Mouse (Mus musculus): ENCODE measurements around the gene Tbc1d8. TPM values are rescaled to one million over a fixed set of nuclear protein-coding genes. Genes with fewer than 3 reads are reported as not detected.

The Tbc1d8 gene
- polyA plus RNA-seq, 2 experiments: 11.5 to 14.3 TPM

DNA sequence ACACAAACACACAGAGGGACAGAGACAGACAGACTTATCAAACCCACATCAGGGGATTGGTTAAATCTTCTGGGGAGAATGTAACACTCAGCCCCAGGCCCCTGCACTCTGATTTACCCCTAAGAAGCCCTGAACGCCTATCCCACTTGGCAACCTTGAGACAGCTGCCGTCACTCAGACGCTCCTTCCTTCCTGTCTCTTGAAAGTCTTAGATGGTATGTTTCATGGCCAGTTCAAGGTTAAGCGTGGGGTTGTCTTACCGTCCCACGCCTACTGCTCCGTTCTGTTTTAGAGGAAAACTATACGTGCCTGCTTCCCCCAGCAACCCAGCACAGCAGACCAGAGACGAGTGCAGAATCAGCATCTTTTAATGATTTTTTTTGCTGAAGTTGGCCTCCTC, 27.0 kb upstream of the Tbc1d8 start:
- DNase-seq (ENCODE audit: low spot score) (no peak), ATAC-seq (ENCODE audit: low FRiP score, low read depth) (no peak)
- 65% methylated on average over 9 of the region's 9 CpGs for WGBS
- TF ChIP-seq POLR2A (IDR thresholded peaks at IDR 0.05; ENCODE audit: borderline replicate concordance, extremely low read depth, insufficient read depth, insufficient read length): no peak
- H3K9ac ChIP-seq (ENCODE audit: low read depth, low read length, severe bottlenecking): no peak overlapping the region; the same call in 1 of the 2 replicates
- no peaks in the 10 kb centered on the region for H3K27me3 ChIP-seq (ENCODE audit: control insufficient read depth, insufficient read depth, low read length)
- no peak overlapping the region for H3K4me2 ChIP-seq (replicated peaks; ENCODE audit: low read depth, low read length, severe bottlenecking)
- H3K9me3 ChIP-seq (ENCODE audit: control insufficient read depth, low read length): no peaks in the 10 kb centered on the region
- H3K36me3 ChIP-seq (ENCODE audit: control insufficient read depth, insufficient read depth, low read length): no peaks in the 10 kb centered on the region
- no peak overlapping the region for H3K27ac ChIP-seq (replicated peaks; ENCODE audit: low read depth, low read length)
- no peaks in the 10 kb centered on the region for H3K4me1 ChIP-seq (ENCODE audit: control insufficient read depth, insufficient read depth, low read length)
- H3K4me3 ChIP-seq (replicated peaks; ENCODE audit: low read length): no peak overlapping the region

GRCm38 (mm10) chr1:39504261-39504660, 25.7 kb upstream of the Tbc1d8 start:
- H3K36me3 ChIP-seq (ENCODE audit: control insufficient read depth, insufficient read depth, low read length): no peaks in the 10 kb centered on the region
- DNase-seq (ENCODE audit: low spot score) (no peak), ATAC-seq (ENCODE audit: low FRiP score, low read depth) (no peak)
- H3K27me3 ChIP-seq (ENCODE audit: control insufficient read depth, insufficient read depth, low read length): no peaks in the 10 kb centered on the region
- H3K4me1 ChIP-seq (ENCODE audit: control insufficient read depth, insufficient read depth, low read length): no peaks in the 10 kb centered on the region
- WGBS: 9% methylated on average over 1 of the region's 1 CpGs
- no peak for TF ChIP-seq POLR2A (IDR thresholded peaks at IDR 0.05; ENCODE audit: borderline replicate concordance, extremely low read depth, insufficient read depth, insufficient read length)
- H3K9me3 ChIP-seq (ENCODE audit: control insufficient read depth, low read length): no peaks in the 10 kb centered on the region
- H3K4me3 ChIP-seq (replicated peaks; ENCODE audit: low read length): no peak overlapping the region
- no peak overlapping the region for H3K4me2 ChIP-seq (replicated peaks; ENCODE audit: low read depth, low read length, severe bottlenecking)
- no peak overlapping the region for H3K9ac ChIP-seq (ENCODE audit: low read depth, low read length, severe bottlenecking)
- no peak overlapping the region for H3K27ac ChIP-seq (replicated peaks; ENCODE audit: low read depth, low read length)

GRCm38 (mm10) chr1:39502817-39503633, 24.5 kb upstream of the Tbc1d8 start:
- Histone ChIP-seq H3K4me3 (replicated peaks; ENCODE audit: low read length) (no peak overlapping the region), H3K27me3 (ENCODE audit: control insufficient read depth, insufficient read depth, low read length) (no peaks in the 10 kb centered on the region), H3K4me2 (replicated peaks; ENCODE audit: low read depth, low read length, severe bottlenecking) (no peak overlapping the region), H3K9me3 (ENCODE audit: control insufficient read depth, low read length) (no peaks in the 10 kb centered on the region), H3K36me3 (ENCODE audit: control insufficient read depth, insufficient read depth, low read length) (no peaks in the 10 kb centered on the region), H3K4me1 (ENCODE audit: control insufficient read depth, insufficient read depth, low read length) (no peaks in the 10 kb centered on the region), H3K27ac (replicated peaks; ENCODE audit: low read depth, low read length) (no peak overlapping the region), H3K9ac (ENCODE audit: low read depth, low read length, severe bottlenecking) (no peak overlapping the region)
- no peak for TF ChIP-seq POLR2A (IDR thresholded peaks at IDR 0.05; ENCODE audit: borderline replicate concordance, extremely low read depth, insufficient read depth, insufficient read length)
- ATAC-seq (ENCODE audit: low FRiP score, low read depth) (no peak), DNase-seq (ENCODE audit: low spot score) (no peak)
- WGBS: 85% methylated on average over 17 of the region's 17 CpGs

- Histone ChIP-seq H3K4me2 (replicated peaks; ENCODE audit: low read depth, low read length, severe bottlenecking) (no peak overlapping the region), H3K9me3 (ENCODE audit: control insufficient read depth, low read length) (no peaks in the 10 kb centered on the region), H3K4me1 (ENCODE audit: control insufficient read depth, insufficient read depth, low read length) (no peaks in the 10 kb centered on the region), H3K9ac (ENCODE audit: low read depth, low read length, severe bottlenecking) (no peak overlapping the region), H3K27me3 (ENCODE audit: control insufficient read depth, insufficient read depth, low read length) (no peaks in the 10 kb centered on the region), H3K27ac (replicated peaks; ENCODE audit: low read depth, low read length) (no peak overlapping the region), H3K4me3 (replicated peaks; ENCODE audit: low read length) (no peak overlapping the region), H3K36me3 (ENCODE audit: control insufficient read depth, insufficient read depth, low read length) (no peaks in the 10 kb centered on the region)
- 81% methylated on average over 2 of the region's 2 CpGs for WGBS
- ATAC-seq (ENCODE audit: low FRiP score, low read depth) (no peak), DNase-seq (ENCODE audit: low spot score) (no peak)
- TF ChIP-seq POLR2A (IDR thresholded peaks at IDR 0.05; ENCODE audit: borderline replicate concordance, extremely low read depth, insufficient read depth, insufficient read length): no peak
Measured at GRCm38 (mm10) chr1:39499485-39499941, 21.0 kb upstream of the Tbc1d8 start.

DNA sequence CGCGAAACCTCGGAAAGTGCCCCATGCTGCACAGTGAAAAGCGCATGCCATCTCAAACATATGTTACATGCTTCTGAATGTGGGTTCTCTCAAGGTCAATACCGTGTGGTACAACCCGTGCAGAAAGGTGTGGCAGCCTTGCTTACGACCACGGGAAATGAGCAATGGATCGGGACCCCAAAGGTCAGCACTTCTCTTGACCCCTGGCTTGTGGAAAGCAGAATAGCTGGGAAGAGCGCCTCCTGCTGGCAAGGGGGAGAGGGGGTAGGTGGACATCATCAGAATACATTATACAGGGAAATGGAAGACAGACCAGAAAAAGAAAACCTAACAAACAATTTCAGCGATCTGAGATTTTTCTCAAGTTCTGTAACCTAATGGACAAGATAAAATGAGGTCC, 19.2 kb upstream of the Tbc1d8 start:
- Histone ChIP-seq H3K9ac (ENCODE audit: low read depth, low read length, severe bottlenecking) (no peak overlapping the region), H3K4me1 (ENCODE audit: control insufficient read depth, insufficient read depth, low read length) (no peaks in the 10 kb centered on the region), H3K27me3 (ENCODE audit: control insufficient read depth, insufficient read depth, low read length) (no peaks in the 10 kb centered on the region), H3K4me2 (replicated peaks; ENCODE audit: low read depth, low read length, severe bottlenecking) (no peak overlapping the region), H3K9me3 (ENCODE audit: control insufficient read depth, low read length) (no peaks in the 10 kb centered on the region), H3K27ac (replicated peaks; ENCODE audit: low read depth, low read length) (no peak overlapping the region), H3K4me3 (replicated peaks; ENCODE audit: low read length) (no peak overlapping the region), H3K36me3 (ENCODE audit: control insufficient read depth, insufficient read depth, low read length) (no peaks in the 10 kb centered on the region)
- 86% methylated on average over 11 of the region's 11 CpGs for WGBS
- ATAC-seq (ENCODE audit: low FRiP score, low read depth): no peak
- TF ChIP-seq POLR2A (IDR thresholded peaks at IDR 0.05; ENCODE audit: borderline replicate concordance, extremely low read depth, insufficient read depth, insufficient read length): no peak
- DNase-seq (ENCODE audit: low spot score): no peak
